In the genomic region with DNA sequence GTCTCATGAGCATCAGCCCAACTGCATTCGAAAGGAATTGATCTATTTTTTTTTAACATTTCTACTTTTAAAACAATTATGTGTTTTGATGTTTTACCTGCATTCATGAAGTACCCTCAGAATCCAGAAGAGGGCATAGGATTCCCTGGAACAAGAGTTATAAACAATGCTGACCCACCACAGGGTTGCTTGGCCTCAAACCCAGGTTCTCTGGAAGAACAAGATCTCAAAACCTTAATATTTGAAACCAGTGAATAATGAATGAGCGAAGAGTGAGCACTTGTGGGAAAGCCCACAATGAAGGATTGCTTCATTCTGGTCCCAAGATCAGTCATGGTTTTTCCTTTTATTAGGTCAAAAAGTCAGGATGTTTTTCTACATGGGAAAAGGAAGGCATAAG, we compare ENCODE assay signal across 12 mouse cellular contexts.
A peak's percentile ranks its signal among the peaks of the same experiment; 100 is the strongest.
DNase-seq lines count a peak whose midpoint lies in the region; ATAC-seq and TF ChIP-seq lines count a peak whose summit lies in the region.
"Had no signal": no experiment of that assay in that cellular context is flagged by ENCODE, and none has a peak within 500 bp of the region (broad histone marks: within the 10 kb centered on the region; RNA-seq: fewer than 3 reads in every experiment).

No protein-coding gene starts in this region.

- no peaks in the 10 kb centered on the region for H3K36me3 ChIP-seq in kidney, adult 2 months (ENCODE audit: control insufficient read depth, insufficient read depth, low read length)

- H3K27ac ChIP-seq in kidney, adult 2 months (ENCODE audit: insufficient read depth, low read depth, low read length) = peak overlapping the region; percentile 99
- H3K27ac ChIP-seq: forebrain, embryonic 13.5 days; liver, embryonic 14.5 days had no signal

- DNase-seq in kidney, adult 2 months = peak; percentile 69
- no peak for DNase-seq in kidney, adult 18-20 months
- DNase-seq in NIH3T3 (ENCODE audit: low read depth) = peak; percentile 20
- peak; percentile 28 to 60 for DNase-seq in kidney, postnatal 36 days
- DNase-seq in liver = no peak
- DNase-seq: thymus, postnatal 36 days had no signal

- H3K27me3 ChIP-seq in kidney, adult 2 months (replicated peaks; ENCODE audit: control insufficient read depth, insufficient read depth, low read length) = no peaks in the 10 kb centered on the region; the same call in 1 of the 2 replicates
- H3K27me3 ChIP-seq: forebrain, embryonic 13.5 days had no signal

- no peak overlapping the region for H3K4me3 ChIP-seq in kidney, adult 2 months (ENCODE audit: insufficient read depth, low read depth, low read length)
- H3K4me3 ChIP-seq: forebrain, embryonic 13.5 days had no signal

- no peak for TF ChIP-seq CTCF in kidney, adult 2 months (conservative IDR thresholded peaks at IDR 0.05; ENCODE audit: insufficient read depth, insufficient read length, low read depth, low read length)

- WGBS in kidney, adult 2 months = 80% methylated on average over 2 of the region's 2 CpGs

- ATAC-seq in CD4-positive, CD25-positive, alpha-beta regulatory T cell, adult 4 months = peak; percentile 40
- ATAC-seq in erythroblast, adult 5-6 weeks (replicated peaks; ENCODE audit: low FRiP score, poor library complexity, severe bottlenecking) = no peak
- ATAC-seq: forebrain, embryonic 13.5 days; hindbrain, embryonic 16.5 days; midbrain, embryonic 16.5 days had no signal

- TF ChIP-seq POLR2A in kidney, adult 2 months (IDR thresholded peaks at IDR 0.05; ENCODE audit: low read depth, low read length) = no peak

- H3K4me1 ChIP-seq in kidney, adult 2 months (ENCODE audit: control insufficient read depth, insufficient read depth, low read length) = peaks cover 15% of the 10 kb centered on the region
- H3K4me1 ChIP-seq: forebrain, embryonic 13.5 days had no signal

Comparison
In these comparisons a context has a peak if more than half of its experiments do, and no peak if none do; other contexts are left out.
1. DNase-seq: peak in kidney, adult 2 months (single experiment), NIH3T3 (single experiment) and kidney, postnatal 36 days (2 of 2); none in kidney, adult 18-20 months (single experiment) and liver (single experiment).